Mouse (Mus musculus) limb, embryonic 11.5 days (tissue): ENCODE measurements at regions not wholly inside any gene's neighbourhood (a gene's known extent, or its start where the extent isn't known, plus 50 kb on each side); places are given as distances from the start of the nearest gene placed in this dataset.
A peak's percentile ranks its signal among the peaks of the same experiment; 100 is the strongest.
"Not testable (repeated sequence)": the region's sequence is repeated elsewhere in the genome, so short reads cannot be mapped to it uniquely, and the experiment has no call there.

Source experiments
- ATAC-seq: fragments of 200-750 bp; cut with Nextera tagmentation; 2 replicates; pipeline ENCODE4 v1.8.0; 2017; ENCODE audit warnings: low read depth; ENCODE audit not compliant: insufficient number of reproducible peaks, low FRiP score, low TSS enrichment
- DNase-seq: peaks from one replicate; pipeline ENCODE4 v3.0.0-alpha.2; 2015; ENCODE audit warnings: low spot score
- H3K27ac ChIP-seq: fragments of 300-500 bp; sonication (generic); replicated peaks from 2 replicates; pipeline ENCODE4 v1.5.1; 2014; ENCODE audit warnings: low read depth, mild to moderate bottlenecking, low read length
- H3K27me3 ChIP-seq: fragments of 300-500 bp; sonication (generic); 2 replicates; pipeline ENCODE4 v1.6.1; 2014; ENCODE audit warnings: mild to moderate bottlenecking, low read length, mixed read lengths; ENCODE audit not compliant: control insufficient read depth, insufficient read depth
- H3K36me3 ChIP-seq: fragments of 300-500 bp; sonication (generic); 2 replicates; pipeline ENCODE4 v1.6.1; 2014; ENCODE audit warnings: mild to moderate bottlenecking, low read length, moderate library complexity, mixed read lengths; ENCODE audit not compliant: control insufficient read depth, insufficient read depth
- H3K4me1 ChIP-seq: fragments of 300-500 bp; sonication (generic); 2 replicates; pipeline ENCODE4 v1.6.1; 2014; ENCODE audit warnings: low read length, mixed read lengths; ENCODE audit not compliant: control insufficient read depth, insufficient read depth
- H3K4me2 ChIP-seq: fragments of 300-500 bp; sonication (generic); 2 replicates; pipeline ENCODE4 v1.6.1; 2014; ENCODE audit warnings: low read depth, mild to moderate bottlenecking, moderate library complexity; ENCODE audit not compliant: severe bottlenecking
- H3K4me3 ChIP-seq: fragments of 300-500 bp; sonication (generic); 2 replicates; pipeline ENCODE4 v1.5.1; 2014; ENCODE audit warnings: low read depth, low read length
- H3K9ac ChIP-seq: fragments of 300-500 bp; sonication (generic); 2 replicates; pipeline ENCODE4 v1.6.1; 2014; ENCODE audit warnings: mild to moderate bottlenecking, low read length
- H3K9me3 ChIP-seq: fragments of 300-500 bp; sonication (generic); 2 replicates; pipeline ENCODE4 v1.6.1; 2016; ENCODE audit warnings: low read length; ENCODE audit not compliant: control insufficient read depth
- WGBS: fragments of 180-500 bp; shearing (Covaris S2); extraction: QIAGEN DNeasy Blood & Tissue Kit; methylation state at CpG from one replicate; pipeline ENCODE4 v1.1.7; 2014; 5-methylcytosine and 5-hydroxymethylcytosine counted together

GRCm38 (mm10) chr6:101684390-101684789, 306.7 kb upstream of the Pdzrn3 start:
- no peaks in the 10 kb centered on the region for H3K4me1 ChIP-seq
- H3K4me2 ChIP-seq, result no peak overlapping the region
- no peak overlapping the region for H3K9ac ChIP-seq
- ATAC-seq, result no peak
- H3K4me3 ChIP-seq, result no peak overlapping the region
- DNase-seq, result peak; percentile 38
- H3K27me3 ChIP-seq, result no peaks in the 10 kb centered on the region
- whole genome bisulfite sequencing, result 74% methylated on average over 2 of the region's 2 CpGs
- H3K36me3 ChIP-seq, result no peaks in the 10 kb centered on the region
- no peak overlapping the region for H3K27ac ChIP-seq
- H3K9me3 ChIP-seq, result no peaks in the 10 kb centered on the region

DNA sequence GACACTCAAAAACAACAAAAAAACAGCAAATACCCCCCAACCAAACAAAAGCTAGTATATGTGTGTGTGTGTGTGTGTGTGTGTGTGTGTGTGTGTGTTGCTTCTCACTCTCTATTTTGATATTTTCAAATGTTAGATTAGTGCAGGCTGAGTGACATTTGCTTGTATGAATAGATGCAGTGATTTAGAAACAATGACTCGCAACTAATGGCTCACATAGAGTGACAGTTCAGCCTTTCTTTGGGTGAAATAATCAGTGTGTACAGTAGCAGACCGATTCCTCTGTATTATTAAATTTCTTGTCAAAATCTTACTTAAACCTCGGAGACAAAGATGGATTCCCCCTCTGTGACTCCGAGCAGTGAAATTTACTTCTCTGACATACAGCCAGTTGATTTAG, 297.1 kb upstream of the Pdzrn3 start:
- no peak overlapping the region for H3K27ac ChIP-seq
- no peaks in the 10 kb centered on the region for H3K36me3 ChIP-seq
- H3K9me3 ChIP-seq, result no peaks in the 10 kb centered on the region
- no peak overlapping the region for H3K4me2 ChIP-seq
- no peak for ATAC-seq
- 84% methylated on average over 4 of the region's 4 CpGs for WGBS
- H3K9ac ChIP-seq, result no peak overlapping the region
- no peaks in the 10 kb centered on the region for H3K27me3 ChIP-seq
- no peak overlapping the region for H3K4me3 ChIP-seq
- DNase-seq, result no peak
- H3K4me1 ChIP-seq, result no peaks in the 10 kb centered on the region

DNA sequence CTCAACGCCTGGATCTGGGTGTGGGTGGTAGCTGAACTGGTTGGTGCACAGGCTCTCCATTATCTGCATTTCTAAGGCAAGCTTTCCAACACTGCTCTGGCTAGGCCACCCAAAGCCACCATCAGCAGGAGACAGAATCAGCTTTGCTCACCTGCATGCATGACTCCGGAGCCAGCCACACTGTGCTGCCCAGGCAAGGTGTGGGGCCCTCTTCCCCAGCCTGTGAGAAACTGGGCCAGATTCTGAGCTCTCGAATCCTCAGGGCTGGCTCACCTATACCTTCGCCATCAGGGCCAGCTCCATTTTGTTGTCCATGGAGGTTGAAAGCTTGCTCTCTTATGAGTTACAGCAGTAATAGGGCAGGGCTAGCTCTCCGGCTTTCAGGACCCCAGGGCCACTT, 293.1 kb upstream of the Pdzrn3 start:
- DNase-seq (no peak), ATAC-seq (no peak)
- H3K36me3 ChIP-seq, result no peaks in the 10 kb centered on the region
- H3K4me2 ChIP-seq, result no peak overlapping the region
- no peak overlapping the region for H3K9ac ChIP-seq
- no peaks in the 10 kb centered on the region for H3K4me1 ChIP-seq
- H3K9me3 ChIP-seq, result no peaks in the 10 kb centered on the region
- H3K4me3 ChIP-seq, result no peak overlapping the region
- WGBS, result 60% methylated on average over 5 of the region's 5 CpGs
- H3K27me3 ChIP-seq, result no peaks in the 10 kb centered on the region
- H3K27ac ChIP-seq, result no peak overlapping the region

DNA sequence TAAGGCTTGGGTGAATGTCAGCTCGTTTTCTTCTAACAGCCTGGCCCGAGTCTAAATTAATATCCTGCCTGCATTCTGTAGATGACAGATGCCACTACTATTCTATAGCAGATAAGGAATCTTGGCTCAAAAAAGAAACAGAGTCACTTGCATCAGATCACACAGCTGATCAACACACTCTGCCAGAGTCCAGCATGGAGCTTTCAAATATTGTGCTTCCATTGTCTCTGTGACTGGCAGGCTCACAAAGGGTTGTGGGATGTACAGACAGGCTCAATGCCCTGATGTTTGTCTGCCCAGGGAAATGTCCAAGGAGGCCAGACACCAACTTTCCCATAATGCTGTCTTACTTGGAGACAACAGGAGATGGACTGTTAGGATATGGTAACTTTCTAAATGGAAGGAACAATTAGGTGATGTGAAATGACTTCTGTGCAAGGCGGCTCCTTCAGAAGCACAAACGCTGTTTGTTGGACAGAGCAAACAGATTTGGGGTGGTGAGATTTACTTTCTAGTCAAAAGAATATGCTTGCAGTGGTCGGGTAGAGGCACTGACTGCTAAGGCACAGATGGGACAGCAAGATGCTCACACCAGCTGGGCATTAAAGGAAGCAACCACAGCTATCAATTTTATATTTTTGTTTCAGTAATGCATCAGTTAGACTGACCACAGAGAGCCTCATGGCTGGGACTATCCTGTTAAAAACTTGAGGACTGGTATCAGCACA, 291.6 kb upstream of the Pdzrn3 start:
- H3K36me3 ChIP-seq, result no peaks in the 10 kb centered on the region
- no peak for DNase-seq
- H3K4me1 ChIP-seq, result no peaks in the 10 kb centered on the region
- H3K4me3 ChIP-seq, result no peak overlapping the region
- ATAC-seq, result no peak
- no peak overlapping the region for H3K27ac ChIP-seq
- no peaks in the 10 kb centered on the region for H3K27me3 ChIP-seq
- 80% methylated on average over 5 of the region's 5 CpGs for WGBS
- H3K9me3 ChIP-seq, result no peaks in the 10 kb centered on the region
- no peak overlapping the region for H3K9ac ChIP-seq
- no peak overlapping the region for H3K4me2 ChIP-seq

GRCm38 (mm10) chr6:101654351-101654750, 276.7 kb upstream of the Pdzrn3 start:
- Histone ChIP-seq H3K27ac (no peak overlapping the region), H3K9ac (no peak overlapping the region), H3K4me2 (no peak overlapping the region), H3K27me3 (no peaks in the 10 kb centered on the region), H3K4me1 (no peaks in the 10 kb centered on the region), H3K4me3 (no peak overlapping the region), H3K36me3 (no peaks in the 10 kb centered on the region), H3K9me3 (no peaks in the 10 kb centered on the region)
- 93% methylated on average over 6 of the region's 6 CpGs for WGBS
- DNase-seq (no peak), ATAC-seq (no peak)

DNA sequence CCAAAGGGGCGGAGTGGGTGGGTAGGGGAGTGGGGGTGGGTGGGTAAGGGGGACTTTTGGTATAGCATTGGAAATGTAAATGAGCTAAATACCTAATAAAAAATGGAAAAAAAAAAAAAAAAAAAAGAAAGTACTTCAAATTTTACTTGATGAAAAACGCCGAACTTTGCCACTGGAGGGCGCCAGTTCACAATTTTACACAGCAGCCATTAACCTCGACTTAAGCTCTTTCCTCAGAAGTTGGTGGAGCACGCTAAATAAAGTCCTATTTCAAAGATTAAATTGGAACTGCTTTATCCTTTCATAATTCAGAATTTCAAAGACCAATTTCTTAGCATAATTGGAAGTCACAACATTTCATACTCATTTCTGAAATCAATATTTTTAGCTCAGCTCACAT, 272.7 kb upstream of the Pdzrn3 start:
- peak; percentile 82 for DNase-seq
- H3K4me1 ChIP-seq, H3K4me3 ChIP-seq, ATAC-seq, H3K27me3 ChIP-seq, H3K9ac ChIP-seq, H3K9me3 ChIP-seq, H3K4me2 ChIP-seq, H3K27ac ChIP-seq, H3K36me3 ChIP-seq: not testable (repeated sequence)
- WGBS, result 15% methylated on average over 5 of the region's 6 CpGs

- H3K4me2 ChIP-seq, result no peak overlapping the region
- no peaks in the 10 kb centered on the region for H3K27me3 ChIP-seq
- DNase-seq (no peak), ATAC-seq (no peak)
- no peaks in the 10 kb centered on the region for H3K36me3 ChIP-seq
- 65% methylated on average over 1 of the region's 1 CpGs for WGBS
- no peak overlapping the region for H3K4me3 ChIP-seq
- H3K27ac ChIP-seq, result no peak overlapping the region
- H3K9ac ChIP-seq, result no peak overlapping the region
- H3K9me3 ChIP-seq, result no peaks in the 10 kb centered on the region
- H3K4me1 ChIP-seq, result no peaks in the 10 kb centered on the region
Measured at GRCm38 (mm10) chr6:101617295-101617694, 239.6 kb upstream of the Pdzrn3 start.

DNA sequence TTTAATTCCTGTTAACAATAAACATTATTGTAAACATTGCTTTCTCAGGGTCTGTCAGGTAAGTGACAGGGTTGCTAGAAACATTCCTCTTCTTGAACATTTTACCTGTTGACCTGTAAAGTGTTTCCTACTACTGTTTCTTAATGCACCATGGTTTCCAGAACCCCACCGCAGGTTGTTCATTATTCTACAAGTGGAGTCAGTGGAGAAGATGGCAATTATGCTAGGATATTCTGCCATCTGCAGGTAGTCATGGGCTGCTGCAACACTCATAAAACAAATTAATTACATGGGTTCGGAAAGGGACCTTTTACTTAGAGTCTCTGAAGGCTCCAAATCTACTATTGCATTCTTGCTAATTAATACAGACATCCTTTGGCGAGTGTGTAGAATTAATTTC, 239.1 kb upstream of the Pdzrn3 start:
- H3K9ac ChIP-seq, result no peak overlapping the region
- 29% methylated on average over 3 of the region's 3 CpGs for WGBS
- H3K27ac ChIP-seq, result no peak overlapping the region
- no peaks in the 10 kb centered on the region for H3K27me3 ChIP-seq
- ATAC-seq (peak; percentile 51; the same call in 1 of the 2 replicates), DNase-seq (no peak)
- no peak overlapping the region for H3K4me3 ChIP-seq
- no peaks in the 10 kb centered on the region for H3K9me3 ChIP-seq
- H3K36me3 ChIP-seq, result no peaks in the 10 kb centered on the region
- no peaks in the 10 kb centered on the region for H3K4me1 ChIP-seq
- no peak overlapping the region for H3K4me2 ChIP-seq

- H3K9me3 ChIP-seq, result no peaks in the 10 kb centered on the region
- WGBS, result 87% methylated on average over 4 of the region's 4 CpGs
- H3K4me1 ChIP-seq, result no peaks in the 10 kb centered on the region
- no peak for ATAC-seq
- H3K9ac ChIP-seq, result no peak overlapping the region
- no peaks in the 10 kb centered on the region for H3K36me3 ChIP-seq
- no peak overlapping the region for H3K4me2 ChIP-seq
- no peak overlapping the region for H3K27ac ChIP-seq
- no peaks in the 10 kb centered on the region for H3K27me3 ChIP-seq
- no peak overlapping the region for H3K4me3 ChIP-seq
- DNase-seq, result no peak
Measured at GRCm38 (mm10) chr6:101609015-101609414, 231.3 kb upstream of the Pdzrn3 start.
